Mouse (Mus musculus) c-Kit-positive CD71-positive TER-119-positive erythroid progenitor cells, embryonic 14.5 days (primary cell): ENCODE measurements at regions not wholly inside any gene's neighbourhood (a gene's known extent, or its start where the extent isn't known, plus 50 kb on each side); places are given as distances from the start of the nearest gene placed in this dataset.
"Not testable (repeated sequence)": the region's sequence is repeated elsewhere in the genome, so short reads cannot be mapped to it uniquely, and the experiment has no call there.

Source experiments
- DNase-seq: peaks from one replicate; pipeline ENCODE4 v3.0.0-alpha.2; 2013; ENCODE audit warnings: low spot score

- DNase-seq = no peak
Observed at GRCm38 (mm10) chr12:15565941-15566784, 250.6 kb downstream of the Trib2 start.

- no peak for DNase-seq
Observed at GRCm38 (mm10) chr12:15562826-15563225, 253.9 kb downstream of the Trib2 start.

- no peak for DNase-seq
Observed at GRCm38 (mm10) chr12:15555471-15555870, 261.3 kb downstream of the Trib2 start.

GRCm38 (mm10) chr12:15553681-15554007 lies 263.1 kb downstream of the Trib2 start:
- DNase-seq = no peak

GRCm38 (mm10) chr12:15552979-15553680 lies 263.6 kb downstream of the Trib2 start:
- DNase-seq = no peak

- DNase-seq = no peak
Observed at GRCm38 (mm10) chr12:15552210-15552609, 264.5 kb downstream of the Trib2 start.

- no peak for DNase-seq
Observed at GRCm38 (mm10) chr12:15551281-15551900, 265.3 kb downstream of the Trib2 start.

- DNase-seq = no peak
Observed at GRCm38 (mm10) chr12:15544351-15544750, 272.4 kb downstream of the Trib2 start.

- no peak for DNase-seq
Observed at GRCm38 (mm10) chr12:15542486-15542885, 274.2 kb downstream of the Trib2 start.

GRCm38 (mm10) chr12:15536852-15537368 lies 279.8 kb downstream of the Trib2 start:
- no peak for DNase-seq

- DNase-seq = no peak
Observed at GRCm38 (mm10) chr12:15536247-15536646, 280.5 kb downstream of the Trib2 start.

GRCm38 (mm10) chr12:15535822-15536221 lies 280.9 kb downstream of the Trib2 start:
- DNase-seq = peak; percentile 31

- no peak for DNase-seq
Observed at GRCm38 (mm10) chr12:15520783-15521407, 295.8 kb downstream of the Trib2 start.

GRCm38 (mm10) chr12:15511994-15512393 lies 304.7 kb downstream of the Trib2 start:
- no peak for DNase-seq

- DNase-seq = no peak
Observed at GRCm38 (mm10) chr12:15507576-15507975, 309.1 kb downstream of the Trib2 start.

- no peak for DNase-seq
Observed at GRCm38 (mm10) chr12:15493640-15494039, 323.1 kb downstream of the Trib2 start.

- DNase-seq = no peak
Observed at GRCm38 (mm10) chr12:15472741-15473140, 344.0 kb downstream of the Trib2 start.

- DNase-seq = no peak
Observed at GRCm38 (mm10) chr12:15459429-15459828, 357.3 kb downstream of the Trib2 start.

GRCm38 (mm10) chr12:15456369-15456768 lies 360.4 kb downstream of the Trib2 start:
- DNase-seq = not testable (repeated sequence)

- DNase-seq = no peak
Observed at GRCm38 (mm10) chr12:15455744-15456143, 361.0 kb downstream of the Trib2 start.

- DNase-seq = no peak
Observed at GRCm38 (mm10) chr12:15449484-15449883, 367.2 kb downstream of the Trib2 start.

GRCm38 (mm10) chr12:15416180-15416766 lies 400.4 kb downstream of the Trib2 start:
- no peak for DNase-seq
